Mouse (Mus musculus) MEL (cell line): ENCODE data around the gene Hist2h3b. TPM values are rescaled to one million over a fixed set of nuclear protein-coding genes. Genes with fewer than 3 reads are reported as not detected.

Source experiments
- DNase-seq: peaks from one replicate; pipeline ENCODE4 v3.0.0; 2011; ENCODE audit warnings: low read depth, low spot score
- H3K27ac ChIP-seq: 2 replicates; pipeline ENCODE4 v1.5.1; 2012; ENCODE audit warnings: low read depth, mild to moderate bottlenecking, control low read depth, low read length, moderate library complexity; ENCODE audit not compliant: control insufficient read depth
- H3K27me3 ChIP-seq, 2 experiments: fragments of 150-350 bp in 1 of 2; sonication (generic) in 1 of 2; 2 replicates each; pipeline ENCODE4 v1.6.1; 2012; ENCODE audit warnings: low read length in 2 of 2, mild to moderate bottlenecking in 2 of 2, improper control_type of control experiment in 1 of 2, moderate library complexity in 1 of 2; ENCODE audit not compliant: insufficient read depth in 2 of 2, control insufficient read depth in 1 of 2
- H3K36me3 ChIP-seq, 2 experiments: 2 replicates each; pipeline ENCODE4 v1.6.1; 2012 to 2014; ENCODE audit warnings: low read length in 2 of 2, improper control_type of control experiment in 1 of 2, inconsistent platforms in 1 of 2, mild to moderate bottlenecking in 1 of 2; ENCODE audit not compliant: insufficient read depth in 2 of 2, control insufficient read depth in 1 of 2
- H3K4me1 ChIP-seq, 2 experiments: fragments of 150-350 bp in 1 of 2; sonication (generic) in 1 of 2; 2 replicates each; pipeline ENCODE4 v1.6.1; 2012; ENCODE audit warnings: low read length in 2 of 2, improper control_type of control experiment in 1 of 2, mild to moderate bottlenecking in 1 of 2; ENCODE audit not compliant: insufficient read depth in 2 of 2, control insufficient read depth in 1 of 2
- H3K4me3 ChIP-seq, 2 experiments: fragments of 150-350 bp in 1 of 2; sonication (generic) in 1 of 2; 2 replicates each; pipeline ENCODE4 v1.5.1; 2012; ENCODE audit warnings: low read depth in 2 of 2, low read length in 2 of 2, mild to moderate bottlenecking in 2 of 2, moderate library complexity in 2 of 2, control low read depth in 1 of 2, improper control_type of control experiment in 1 of 2; ENCODE audit not compliant: control insufficient read depth in 1 of 2, insufficient read depth in 1 of 2
- H3K79me2 ChIP-seq: 2 replicates; pipeline ENCODE4 v1.6.1; 2012; ENCODE audit warnings: mild to moderate bottlenecking, low read length, moderate library complexity; ENCODE audit not compliant: control insufficient read depth, poor library complexity, insufficient read depth
- H3K9ac ChIP-seq: 2 replicates; pipeline ENCODE4 v1.6.1; 2012; ENCODE audit warnings: low read depth, mild to moderate bottlenecking, control low read depth, low read length, moderate library complexity; ENCODE audit not compliant: control insufficient read depth, poor library complexity, severe bottlenecking
- H3K9me3 ChIP-seq: fragments of 150-350 bp; sonication (generic); replicated peaks from 2 replicates; pipeline ENCODE4 v1.6.1; 2012; ENCODE audit warnings: mild to moderate bottlenecking, low read length, improper control_type of control experiment, moderate library complexity; ENCODE audit not compliant: insufficient read depth
- CTCF ChIP-seq, 3 experiments: IDR thresholded peaks in 2 of 3; conservative IDR thresholded peaks in 1 of 3; 2 replicates each; pipeline ENCODE4 v1.5.1; 2011 to 2012; ENCODE audit warnings: low read length in 3 of 3, low read depth in 2 of 3, mild to moderate bottlenecking in 2 of 3, improper control_type of control experiment in 1 of 3, inconsistent platforms in 1 of 3, mixed read lengths in 1 of 3, moderate library complexity in 1 of 3; ENCODE audit not compliant: control insufficient read depth in 1 of 3, insufficient read depth in 1 of 3, poor library complexity in 1 of 3, severe bottlenecking in 1 of 3
- ETS1 ChIP-seq: IDR thresholded peaks from 2 replicates; pipeline ENCODE4 v1.6.1; 2012; ENCODE audit warnings: low read depth, mild to moderate bottlenecking, inconsistent platforms, low read length, improper control_type of control experiment, moderate library complexity
- GATA1 ChIP-seq: IDR thresholded peaks from 2 replicates; pipeline ENCODE4 v1.6.1; 2011; ENCODE audit warnings: low read depth, low read length, improper control_type of control experiment
- HCFC1 ChIP-seq: IDR thresholded peaks from 2 replicates; pipeline ENCODE4 v1.6.1; 2012; ENCODE audit warnings: low read depth, mild to moderate bottlenecking, inconsistent platforms, low read length, improper control_type of control experiment, moderate library complexity
- JUND ChIP-seq: IDR thresholded peaks from 2 replicates; pipeline ENCODE4 v1.6.1; 2011; ENCODE audit warnings: low read depth, mild to moderate bottlenecking, improper control_type of control experiment, low read length
- MAX ChIP-seq: IDR thresholded peaks from 2 replicates; pipeline ENCODE4 v1.6.1; 2011; ENCODE audit warnings: low read length, improper control_type of control experiment
- MYB ChIP-seq: IDR thresholded peaks from 2 replicates; pipeline ENCODE4 v1.6.1; 2011; ENCODE audit warnings: mild to moderate bottlenecking, low read depth, low read length, improper control_type of control experiment
- MYC ChIP-seq: IDR thresholded peaks from 2 replicates; pipeline ENCODE4 v1.6.1; 2011; ENCODE audit warnings: low read depth, mild to moderate bottlenecking, low read length, improper control_type of control experiment, moderate library complexity
- NELFE ChIP-seq: IDR thresholded peaks from 2 replicates; pipeline ENCODE4 v1.6.1; 2011; ENCODE audit warnings: low read depth, low read length, improper control_type of control experiment
- NRF1 ChIP-seq: IDR thresholded peaks from 2 replicates; pipeline ENCODE4 v1.6.1; 2014; ENCODE audit warnings: low read depth, mild to moderate bottlenecking, inconsistent platforms, low read length, improper control_type of control experiment, moderate library complexity; ENCODE audit not compliant: poor library complexity, insufficient read depth, severe bottlenecking
- TAL1 ChIP-seq: IDR thresholded peaks from 2 replicates; pipeline ENCODE4 v1.6.1; 2012; ENCODE audit warnings: mild to moderate bottlenecking, inconsistent platforms, low read length, moderate library complexity, mixed read lengths
- TBP ChIP-seq: IDR thresholded peaks from 2 replicates; pipeline ENCODE4 v1.8.0; 2011; ENCODE audit warnings: low read depth, low read length, improper control_type of control experiment
- UBTF ChIP-seq: IDR thresholded peaks from 2 replicates; pipeline ENCODE4 v1.6.1; 2012; ENCODE audit warnings: low read depth, mild to moderate bottlenecking, inconsistent platforms, low read length, improper control_type of control experiment, moderate library complexity, borderline replicate concordance; ENCODE audit not compliant: insufficient read depth
- USF1 ChIP-seq: IDR thresholded peaks from 2 replicates; pipeline ENCODE4 v1.6.1; 2014; ENCODE audit warnings: low read depth, mild to moderate bottlenecking, inconsistent platforms, low read length, improper control_type of control experiment, moderate library complexity
- USF2 ChIP-seq, 2 experiments: IDR thresholded peaks; 2 replicates each; pipeline ENCODE4 v1.6.1; 2011 to 2012; ENCODE audit warnings: improper control_type of control experiment in 2 of 2, low read length in 2 of 2, borderline replicate concordance in 1 of 2, inconsistent platforms in 1 of 2, low read depth in 1 of 2, mild to moderate bottlenecking in 1 of 2; ENCODE audit not compliant: insufficient read depth in 1 of 2
- ZKSCAN1 ChIP-seq: IDR thresholded peaks from 2 replicates; pipeline ENCODE4 v1.6.1; 2012; ENCODE audit warnings: low read depth, mild to moderate bottlenecking, inconsistent platforms, low read length, improper control_type of control experiment, moderate library complexity
- ZNF384 ChIP-seq: IDR thresholded peaks from 2 replicates; pipeline ENCODE4 v1.6.1; 2012; ENCODE audit warnings: low read depth, mild to moderate bottlenecking, inconsistent platforms, low read length, improper control_type of control experiment
- polyA plus RNA-seq, 2 experiments: library from polyadenylated mRNA; stranded (reverse) in 1 of 2; unstranded in 1 of 2; fragments of >175 nt in 1 of 2; fragments of >200 nt in 1 of 2; gene quantifications; 2 replicates each; pipeline versions ENCODE4 v1.2.1 to v1.2.4; 2012; ENCODE audit warnings: low replicate concordance in 2 of 2, low read depth in 1 of 2; ENCODE audit not compliant: insufficient read length in 2 of 2, insufficient read depth in 1 of 2, missing spikeins in 1 of 2
- total RNA-seq: library from RNA; depleted of rRNA; stranded (reverse); fragments of 300-350 nt; gene quantifications from 2 replicates; pipeline ENCODE4 v1.2.3, GENCODE M21; 2012

Gene Hist2h3b
- total and polyA plus RNA-seq, 3 experiments: 71.7 to 3,962 TPM; not detected in 1

- H3K9me3 ChIP-seq: no peaks in the 10 kb centered on the region
- peak overlapping the region; percentile 22 to 58 for H3K4me3 ChIP-seq
- H3K27ac ChIP-seq: 0 out of 2 replicates have a peak overlapping the region, but pooled peaks have one; percentile 7
- peaks cover 8 to 44% of the 10 kb centered on the region in 2 experiments for H3K4me1 ChIP-seq
- peak overlapping the region; percentile 74 for H3K9ac ChIP-seq
- TF ChIP-seq USF1: no peak
- TF ChIP-seq USF2 (IDR thresholded peaks at IDR 0.05; ENCODE audit: borderline replicate concordance in 1 of 2, insufficient read depth in 1 of 2, low read depth in 1 of 2, low read length in 2 of 2): no peak
- TF ChIP-seq TAL1: peak; percentile 35; the same call in 1 of the 2 replicates
- H3K36me3 ChIP-seq: peaks cover 0 to 55% of the 10 kb centered on the region in 2 experiments; a peak in 2 of 4 replicates
- peaks cover 18% of the 10 kb centered on the region; the same call in 1 of the 2 replicates for H3K79me2 ChIP-seq
- H3K27me3 ChIP-seq: no peaks in the 10 kb centered on the region
- DNase-seq: peak; percentile 58
These were observed 45.7 kb upstream of the Hist2h3b start for GRCm38 (mm10) chr3:96222774-96223173.

- H3K79me2 ChIP-seq: peaks cover 9% of the 10 kb centered on the region; the same call in 1 of the 2 replicates
- DNase-seq: peak; percentile 69
- 0 out of 2 replicates have a peak, but pooled peaks have one; percentile 28 for TF ChIP-seq TBP
- TF ChIP-seq GATA1: no peak; the same call in 1 of the 2 replicates
- TF ChIP-seq JUND: no peak
- no peak for TF ChIP-seq MYB
- H3K27ac ChIP-seq: peak overlapping the region; percentile 8; the same call in 1 of the 2 replicates
- peaks cover 0 to 45% of the 10 kb centered on the region in 2 experiments; a peak in 2 of 4 replicates for H3K36me3 ChIP-seq
- no peaks in the 10 kb centered on the region for H3K27me3 ChIP-seq
- H3K4me3 ChIP-seq: no peak overlapping the region
- no peaks in the 10 kb centered on the region for H3K9me3 ChIP-seq
- H3K9ac ChIP-seq: peak overlapping the region; percentile 1
- H3K4me1 ChIP-seq: peaks cover 8 to 40% of the 10 kb centered on the region in 2 experiments
These were observed 43.0 kb upstream of the Hist2h3b start for GRCm38 (mm10) chr3:96225421-96225820.

- Histone ChIP-seq H3K4me1 (peaks cover 18 to 53% of the 10 kb centered on the region in 2 experiments), H3K9me3 (no peaks in the 10 kb centered on the region), H3K36me3 (peaks cover 0 to 59% of the 10 kb centered on the region in 2 experiments; a peak in 2 of 4 replicates), H3K9ac (no peak overlapping the region), H3K4me3 (no peak overlapping the region), H3K27ac (no peak overlapping the region), H3K79me2 (peaks cover 4% of the 10 kb centered on the region; the same call in 1 of the 2 replicates), H3K27me3 (no peaks in the 10 kb centered on the region)
- no peak for TF ChIP-seq TBP
- TF ChIP-seq ZNF384: no peak
- TF ChIP-seq USF1: no peak
- TF ChIP-seq NELFE: no peak
- no peak for TF ChIP-seq CTCF (IDR thresholded peaks at IDR 0.05 in 2 of 3, conservative IDR thresholded peaks at IDR 0.05 in 1 of 3; ENCODE audit: control insufficient read depth in 1 of 3, insufficient read depth in 1 of 3, low read depth in 2 of 3, low read length in 3 of 3, poor library complexity in 1 of 3, severe bottlenecking in 1 of 3)
- TF ChIP-seq UBTF: no peak
- TF ChIP-seq MAX: no peak
- TF ChIP-seq ETS1: no peak
- TF ChIP-seq HCFC1: no peak
- no peak for TF ChIP-seq ZKSCAN1
- no peak for TF ChIP-seq GATA1
- no peak for TF ChIP-seq MYC
- TF ChIP-seq NRF1: no peak
- peak; percentile 63 for DNase-seq
These were observed 41.5 kb upstream of the Hist2h3b start for GRCm38 (mm10) chr3:96226695-96227648.
